Mouse (Mus musculus) brain, embryonic 14.5 days (tissue): Measurements from ENCODE around the gene Cd37. TPM values are rescaled to one million over a fixed set of nuclear protein-coding genes. Genes with fewer than 3 reads are reported as not detected.
"Not testable (repeated sequence)": the region's sequence is repeated elsewhere in the genome, so short reads cannot be mapped to it uniquely, and the experiment has no call there.

Source experiments
- DNase-seq: peaks from one replicate; pipeline ENCODE4 v3.0.0-alpha.2; 2011; ENCODE audit warnings: low read depth
- CTCF ChIP-seq: fragments of 200-500 bp; IDR thresholded peaks from 2 replicates; pipeline ENCODE4 v1.5.1; 2012; ENCODE audit warnings: inconsistent platforms, mild to moderate bottlenecking, moderate library complexity, borderline replicate concordance; ENCODE audit not compliant: insufficient read depth, insufficient read length; ENCODE audit errors: extremely low read depth
- POLR2A ChIP-seq: fragments of 200-500 bp; IDR thresholded peaks from 2 replicates; pipeline ENCODE4 v1.6.1; 2012; ENCODE audit warnings: mild to moderate bottlenecking, inconsistent platforms, borderline replicate concordance; ENCODE audit not compliant: poor library complexity, insufficient read depth, insufficient read length, severe bottlenecking; ENCODE audit errors: extremely low read depth
- polyA plus RNA-seq: library from polyadenylated mRNA; depleted of rRNA; stranded (reverse); fragments of >200 nt; gene quantifications from 2 replicates; pipeline ENCODE4 v1.2.3, GENCODE M21; 2012; rRNA removed

The Cd37 gene
- polyA plus RNA-seq = 1.4 and 1.5 TPM in 2 replicates

- TF ChIP-seq CTCF (no peak), POLR2A (no peak)
- no peak for DNase-seq
These were observed at the start of gene Cd37 for GRCm38 (mm10) chr7:45238723-45239496. TSS of gene Cd37 (minus strand) at chr7:45239115.

- no peak for DNase-seq
- TF ChIP-seq POLR2A (no peak), CTCF (no peak)
These were observed 47.6 kb upstream of the Cd37 start for GRCm38 (mm10) chr7:45286486-45286885.

- TF ChIP-seq CTCF (peak; percentile 68), POLR2A (no peak)
- peak; percentile 41 for DNase-seq
These were observed 38.3 kb upstream of the Cd37 start, which contains the start of gene Slc6a21 for GRCm38 (mm10) chr7:45277136-45277760. TSS of gene Slc6a21 (plus strand) at chr7:45277513.

- no peak for TF ChIP-seq CTCF
- TF ChIP-seq POLR2A = no peak
- DNase-seq = no peak
These were observed 34.8 kb upstream of the Cd37 start for GRCm38 (mm10) chr7:45273672-45274071.

- TF ChIP-seq POLR2A = no peak
- DNase-seq = peak; percentile 81
These were observed 34.0 kb upstream of the Cd37 start for GRCm38 (mm10) chr7:45272786-45273412.

GRCm38 (mm10) chr7:45265518-45265917, 26.6 kb upstream of the Cd37 start:
- no peak for DNase-seq
- TF ChIP-seq CTCF = no peak
- TF ChIP-seq POLR2A = no peak

- TF ChIP-seq POLR2A (no peak), CTCF (0 out of 2 replicates have a peak, but pooled peaks have one; percentile 7)
- no peak for DNase-seq
These were observed 25.4 kb upstream of the Cd37 start for GRCm38 (mm10) chr7:45264348-45264747.

- TF ChIP-seq CTCF (no peak), POLR2A (no peak)
- peak; percentile 10 for DNase-seq
These were observed 24.2 kb upstream of the Cd37 start for GRCm38 (mm10) chr7:45263006-45263607.

- DNase-seq = peak; percentile 44
- TF ChIP-seq POLR2A (no peak), CTCF (no peak)
These were observed 23.4 kb upstream of the Cd37 start for GRCm38 (mm10) chr7:45262266-45262665.

- no peak for DNase-seq
- TF ChIP-seq POLR2A (no peak), CTCF (no peak)
These were observed 20.4 kb upstream of the Cd37 start for GRCm38 (mm10) chr7:45259281-45259680.

GRCm38 (mm10) chr7:45257063-45257840, 18.3 kb upstream of the Cd37 start:
- TF ChIP-seq POLR2A (no peak), CTCF (no peak)
- no peak for DNase-seq

GRCm38 (mm10) chr7:45255822-45256221, 16.9 kb upstream of the Cd37 start:
- DNase-seq = not testable (repeated sequence)
